Mouse (Mus musculus): Measurements from ENCODE around the gene Slc28a1.
"Not testable (repeated sequence)": the region's sequence is repeated elsewhere in the genome, so short reads cannot be mapped to it uniquely, and the experiment has no call there.

The Slc28a1 gene

GRCm38 (mm10) chr7:81167124-81167523 is 52.5 kb downstream of the Slc28a1 start:
- DNase-seq (ENCODE audit: low spot score), result no peak

- DNase-seq (ENCODE audit: low spot score), result no peak
Measured at GRCm38 (mm10) chr7:81169351-81169750, 54.8 kb downstream of the Slc28a1 start.

GRCm38 (mm10) chr7:81173931-81174330 is 59.3 kb downstream of the Slc28a1 start:
- DNase-seq (ENCODE audit: low spot score), result no peak

- DNase-seq (ENCODE audit: low spot score), result no peak
Measured at GRCm38 (mm10) chr7:81174654-81175053, 60.1 kb downstream of the Slc28a1 start.

GRCm38 (mm10) chr7:81176187-81176769 is 61.7 kb downstream of the Slc28a1 start:
- no peak for DNase-seq (ENCODE audit: low spot score)

GRCm38 (mm10) chr7:81179494-81179893 is 64.9 kb downstream of the Slc28a1 start:
- no peak for DNase-seq (ENCODE audit: low spot score)

- no peak for DNase-seq (ENCODE audit: low spot score)
Measured at GRCm38 (mm10) chr7:81182492-81183175, 68.0 kb downstream of the Slc28a1 start.

GRCm38 (mm10) chr7:81183181-81183580 is 68.6 kb downstream of the Slc28a1 start:
- DNase-seq (ENCODE audit: low spot score), result no peak

GRCm38 (mm10) chr7:81184136-81184535 is 69.5 kb downstream of the Slc28a1 start:
- DNase-seq (ENCODE audit: low spot score), result no peak

- DNase-seq (ENCODE audit: low spot score), result no peak
Measured at GRCm38 (mm10) chr7:81184651-81185050, 70.1 kb downstream of the Slc28a1 start.

GRCm38 (mm10) chr7:81186036-81186435 is 71.4 kb downstream of the Slc28a1 start:
- not testable (repeated sequence) for DNase-seq (ENCODE audit: low spot score)

- no peak for DNase-seq (ENCODE audit: low spot score)
Measured at GRCm38 (mm10) chr7:81189180-81189579, 74.6 kb downstream of the Slc28a1 start.

GRCm38 (mm10) chr7:81195509-81195908 is 80.9 kb downstream of the Slc28a1 start:
- DNase-seq (ENCODE audit: low spot score), result no peak

GRCm38 (mm10) chr7:81196796-81197195 is 82.2 kb downstream of the Slc28a1 start:
- DNase-seq (ENCODE audit: low spot score), result no peak

- DNase-seq (ENCODE audit: low spot score), result no peak
Measured at GRCm38 (mm10) chr7:81198538-81198937, 83.9 kb downstream of the Slc28a1 start.

- DNase-seq (ENCODE audit: low spot score), result no peak
Measured at GRCm38 (mm10) chr7:81199109-81199508, 84.5 kb downstream of the Slc28a1 start.

GRCm38 (mm10) chr7:81199757-81200156 is 85.2 kb downstream of the Slc28a1 start:
- DNase-seq (ENCODE audit: low spot score), result no peak

GRCm38 (mm10) chr7:81202389-81202788 is 87.8 kb downstream of the Slc28a1 start:
- DNase-seq (ENCODE audit: low spot score), result no peak

GRCm38 (mm10) chr7:81203576-81203975 is 89.0 kb downstream of the Slc28a1 start:
- not testable (repeated sequence) for DNase-seq (ENCODE audit: low spot score)

GRCm38 (mm10) chr7:81208944-81209343 is 94.3 kb downstream of the Slc28a1 start:
- peak; percentile 18 for DNase-seq (ENCODE audit: low spot score)

GRCm38 (mm10) chr7:81209979-81210685 is 95.5 kb downstream of the Slc28a1 start:
- DNase-seq (ENCODE audit: low spot score), result no peak

GRCm38 (mm10) chr7:81211760-81212159 is 97.2 kb downstream of the Slc28a1 start:
- DNase-seq (ENCODE audit: low spot score), result no peak

GRCm38 (mm10) chr7:81212261-81212681 is 97.7 kb downstream of the Slc28a1 start:
- peak; percentile 11 for DNase-seq (ENCODE audit: low spot score)
